ENCODE assay signal across 22 mouse cellular contexts in the genomic region with DNA sequence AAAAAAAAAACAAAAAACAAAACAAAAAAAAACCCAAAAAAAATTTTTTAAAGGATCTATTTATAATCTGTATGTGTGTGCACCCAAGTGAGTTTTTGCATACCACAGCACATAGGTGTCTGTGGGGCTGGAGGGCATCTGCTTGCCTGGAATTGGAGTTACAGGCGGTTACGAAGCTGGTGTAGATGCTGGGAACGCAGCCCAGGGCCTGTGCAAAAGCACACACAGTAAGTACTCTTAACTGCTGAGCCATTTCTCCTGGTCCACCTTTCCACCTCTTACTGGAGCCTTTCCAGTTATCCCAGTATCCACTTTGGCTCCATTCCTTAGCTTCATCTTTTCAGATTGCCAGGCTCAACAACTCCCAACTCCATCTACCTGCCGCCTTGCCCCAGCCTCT. TPM values are rescaled to one million over a fixed set of nuclear protein-coding genes. Genes with fewer than 3 reads are reported as not detected.
"Had no signal": no experiment of that assay in that cellular context is flagged by ENCODE, and none has a peak within 500 bp of the region (broad histone marks: within the 10 kb centered on the region; RNA-seq: fewer than 3 reads in every experiment).

No protein-coding gene starts in this region.

- ATAC-seq: liver, embryonic 12.5 days; midbrain, embryonic 16.5 days had no signal

- H3K9me3 ChIP-seq: kidney, embryonic 15.5 days; limb, embryonic 10.5 days; limb, embryonic 13.5 days; liver, embryonic 12.5 days; liver, embryonic 15.5 days; midbrain, embryonic 12.5 days; neural tube, embryonic 13.5 days; stomach, embryonic 15.5 days had no signal

- H3K27me3 ChIP-seq: kidney, embryonic 15.5 days; limb, embryonic 13.5 days; neural tube, embryonic 13.5 days; stomach, embryonic 15.5 days had no signal

- H3K4me2 ChIP-seq: kidney, embryonic 15.5 days; neural tube, embryonic 13.5 days; stomach, embryonic 15.5 days had no signal

- H3K27ac ChIP-seq: kidney, embryonic 15.5 days; left cerebral cortex, adult 2 months; limb, embryonic 10.5 days; limb, embryonic 13.5 days; midbrain, embryonic 12.5 days; neural tube, embryonic 13.5 days; stomach, embryonic 15.5 days had no signal

- DNase-seq: kidney, postnatal 10 days; kidney, postnatal 36 days; layer of hippocampus, postnatal 36 days; liver; lung, adult 2 months; lung, postnatal 14 days; lung, postnatal 4 days; retina, postnatal 1 day; right cerebral cortex, postnatal 25 days; spleen, adult 18-20 months; thymus, postnatal 25 days had no signal

- H3K36me3 ChIP-seq: liver, embryonic 12.5 days; liver, embryonic 15.5 days; midbrain, embryonic 12.5 days; neural tube, embryonic 13.5 days had no signal

- H3K4me3 ChIP-seq: kidney, embryonic 15.5 days; left cerebral cortex, adult 2 months; neural tube, embryonic 13.5 days; stomach, embryonic 15.5 days had no signal

- H3K9ac ChIP-seq: kidney, embryonic 15.5 days; limb, embryonic 13.5 days; midbrain, embryonic 12.5 days; neural tube, embryonic 13.5 days; stomach, embryonic 15.5 days had no signal

RNA-seq across cellular contexts. Expression of gene Itga3, which starts 33.5 kb away (rescaled TPM):
- total RNA-seq: megakaryocyte progenitor cell, adult 5-6 weeks had no signal
